Mouse (Mus musculus) urinary bladder, adult 2 months (tissue): ENCODE results near the gene Ssu72. TPM values are rescaled to one million over a fixed set of nuclear protein-coding genes. Genes with fewer than 3 reads are reported as not detected.
"Not testable (repeated sequence)": the region's sequence is repeated elsewhere in the genome, so short reads cannot be mapped to it uniquely, and the experiment has no call there.

Experiments
- DNase-seq: peaks from one replicate; pipeline ENCODE4 v3.0.0; 2022; ENCODE audit warnings: low spot score
- polyA plus RNA-seq: library from polyadenylated mRNA; depleted of rRNA; stranded (reverse); fragments of >200 nt; gene quantifications from 2 replicates; pipeline ENCODE4 v1.2.3, GENCODE M21; 2012; rRNA removed

Ssu72 gene
- 119 and 148 TPM in 2 replicates for polyA plus RNA-seq

GRCm38 (mm10) chr4:155704721-155705591, at the start of gene Ssu72:
Gene Ssu72, plus strand, starts transcription at chr4:155704800.
- peak; percentile 97 for DNase-seq

DNA sequence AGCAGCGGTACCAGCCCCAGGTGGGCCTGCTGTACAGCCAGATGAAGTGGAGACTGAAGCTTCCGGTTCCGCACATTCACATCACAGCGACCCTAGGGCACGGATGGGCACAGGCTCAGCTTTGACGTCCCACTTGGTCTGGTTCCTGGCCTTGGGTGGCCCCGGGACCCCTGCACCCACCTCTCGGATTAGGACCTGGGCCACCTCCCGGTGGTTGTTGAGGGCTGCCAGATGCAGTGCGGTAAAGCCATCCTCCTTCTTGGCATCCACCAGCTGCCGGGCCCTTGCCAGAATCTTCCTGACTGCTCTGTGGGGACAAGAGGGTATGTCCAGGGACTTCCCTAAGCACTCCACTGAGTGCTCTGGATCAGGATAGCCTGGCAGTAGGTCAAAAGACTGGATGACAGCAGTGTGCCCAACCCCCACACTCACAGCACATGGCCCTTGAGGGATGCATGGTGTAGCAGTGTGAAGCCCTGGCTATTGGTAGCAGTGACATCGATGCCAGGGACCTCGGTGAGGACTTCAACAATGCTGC, 48.3 kb upstream of the Ssu72 start:
- no peak for DNase-seq

DNA sequence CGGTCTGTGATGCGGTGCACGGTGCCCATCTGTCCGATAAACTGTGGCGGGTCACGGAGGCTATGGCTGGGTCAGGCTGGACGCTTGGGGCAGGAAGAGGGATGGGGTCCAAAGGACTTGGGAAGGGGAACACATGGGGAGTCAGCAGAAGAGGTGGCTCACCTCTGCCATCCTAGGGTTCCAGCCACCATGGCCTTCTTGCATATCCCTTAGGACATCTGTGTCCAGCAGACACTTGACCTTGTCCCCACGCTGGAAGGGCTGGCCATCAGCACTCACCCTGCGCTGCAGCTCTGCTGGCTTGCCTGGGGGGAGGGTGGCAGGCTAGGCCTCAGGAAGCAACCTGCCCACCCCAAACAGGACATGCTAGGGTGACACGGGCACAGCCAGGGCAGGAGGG, 45.6 kb upstream of the Ssu72 start:
- DNase-seq = no peak

DNA sequence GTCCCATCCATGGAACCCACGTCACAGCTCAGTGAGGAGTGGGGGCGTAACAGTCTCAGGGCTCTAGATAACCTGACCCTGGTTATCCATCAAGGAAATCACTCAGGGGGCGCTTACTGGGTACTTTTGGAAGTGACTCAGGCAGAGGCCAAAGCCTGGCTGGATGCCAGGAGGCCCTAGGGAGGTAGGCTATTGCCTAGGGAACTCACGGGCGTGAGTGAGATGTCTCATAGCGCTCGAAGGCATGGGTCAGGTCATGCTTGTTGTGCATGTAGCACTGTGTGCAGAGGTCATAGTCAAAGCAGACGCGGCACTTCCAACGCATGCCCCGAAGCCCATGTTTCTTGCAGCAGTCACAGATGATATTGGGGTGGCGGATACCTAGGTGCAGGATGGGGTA, 44.0 kb upstream of the Ssu72 start:
- no peak for DNase-seq

DNA sequence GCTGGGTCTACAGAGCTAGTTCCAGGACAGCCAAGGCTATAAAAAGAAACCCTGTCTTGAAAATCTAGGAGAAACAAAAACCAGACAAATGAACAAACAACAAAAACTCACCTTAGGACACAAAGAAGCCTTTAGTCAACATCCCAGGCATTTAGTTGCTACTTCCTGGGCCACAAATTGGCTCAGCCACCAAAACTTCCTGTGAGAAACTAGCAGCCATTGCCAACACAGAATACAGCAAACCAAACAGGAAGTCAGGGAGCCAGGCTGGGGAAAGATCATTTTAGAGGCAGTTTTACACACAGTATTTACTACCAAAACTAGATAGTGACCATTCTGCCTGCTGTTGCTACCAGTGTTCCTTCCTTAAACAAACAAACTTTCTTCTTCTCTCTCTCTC, 37.7 kb upstream of the Ssu72 start:
- no peak for DNase-seq

- peak; percentile 93 for DNase-seq
Observed at GRCm38 (mm10) chr4:155668689-155669597, 35.7 kb upstream of the Ssu72 start, which contains the start of gene Mib2. Gene Mib2, minus strand, starts transcription at chr4:155669198.

- no peak for DNase-seq
Observed at GRCm38 (mm10) chr4:155669598-155670075, 35.0 kb upstream of the Ssu72 start.

DNA sequence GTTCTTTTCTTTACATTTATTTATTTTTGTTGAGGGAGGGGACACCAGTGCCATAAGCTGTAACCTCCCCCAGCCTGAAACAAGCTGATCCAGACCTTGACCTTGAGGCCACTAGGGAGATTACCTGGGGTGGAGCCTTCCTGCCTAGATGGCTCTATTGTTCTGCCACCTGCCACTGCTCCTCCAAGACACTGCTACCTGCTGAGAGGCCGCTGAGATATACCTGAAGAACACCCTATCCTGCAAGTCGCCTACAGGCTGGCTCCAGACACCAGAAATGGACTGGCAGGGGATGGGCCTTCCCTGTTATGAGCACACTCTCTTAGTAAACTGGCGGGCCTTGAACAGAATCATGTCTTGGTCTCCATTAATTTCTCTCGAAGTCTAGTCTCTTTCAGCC, 34.4 kb upstream of the Ssu72 start:
- not testable (repeated sequence) for DNase-seq

- no peak for DNase-seq
Observed at GRCm38 (mm10) chr4:155672082-155672481, 32.5 kb upstream of the Ssu72 start.

- no peak for DNase-seq
Observed at GRCm38 (mm10) chr4:155675991-155676390, 28.6 kb upstream of the Ssu72 start.

- DNase-seq = not testable (repeated sequence)
Observed at GRCm38 (mm10) chr4:155683670-155684277, 20.8 kb upstream of the Ssu72 start.

DNA sequence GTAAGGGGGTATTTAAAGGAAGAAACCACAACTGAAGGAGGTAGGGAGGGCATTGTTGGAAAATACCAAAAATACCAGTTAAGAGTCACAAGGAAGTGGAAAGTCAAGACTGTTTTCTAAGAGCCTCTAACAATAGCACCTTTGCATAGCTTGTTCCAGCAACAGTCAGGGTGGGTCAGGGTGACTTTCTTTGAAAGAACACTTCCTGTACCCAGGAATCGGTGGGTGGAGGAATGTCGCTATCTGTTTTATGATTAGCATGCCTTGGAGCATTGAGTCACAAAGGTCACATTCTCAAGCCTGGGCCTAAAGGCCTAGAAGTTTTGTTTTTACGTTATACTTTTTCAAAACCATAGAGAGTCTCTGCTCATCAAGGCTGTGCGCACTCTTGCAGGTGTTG, 16.8 kb upstream of the Ssu72 start:
- not testable (repeated sequence) for DNase-seq

- DNase-seq = no peak
Observed at GRCm38 (mm10) chr4:155690571-155691375, 13.8 kb upstream of the Ssu72 start.

- no peak for DNase-seq
Observed at GRCm38 (mm10) chr4:155692421-155692820, 12.2 kb upstream of the Ssu72 start.

DNA sequence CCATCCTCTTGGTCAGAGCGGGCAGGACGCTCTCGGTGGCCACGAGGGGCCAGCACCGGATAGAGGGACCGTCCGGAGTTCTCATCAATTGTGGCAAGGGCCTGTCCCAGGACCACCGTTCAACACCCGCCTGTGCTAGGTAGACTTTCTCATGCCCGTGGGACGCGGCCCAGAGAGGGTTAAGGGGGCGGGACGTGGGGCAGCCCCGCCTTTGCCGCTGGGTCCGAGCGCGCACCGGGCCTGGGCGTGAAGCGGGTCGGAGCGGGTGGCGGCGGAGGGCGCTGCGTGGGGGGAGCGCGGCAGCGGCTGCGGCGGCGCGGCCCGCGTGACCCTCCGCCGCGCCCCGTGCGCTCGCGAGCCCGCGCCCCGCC, 10.5 kb upstream of the Ssu72 start, which contains the start of gene Fndc10:
Gene Fndc10, plus strand, starts transcription at position 232 of the 371 bp plus-strand sequence.
- peak; percentile 47 for DNase-seq

DNA sequence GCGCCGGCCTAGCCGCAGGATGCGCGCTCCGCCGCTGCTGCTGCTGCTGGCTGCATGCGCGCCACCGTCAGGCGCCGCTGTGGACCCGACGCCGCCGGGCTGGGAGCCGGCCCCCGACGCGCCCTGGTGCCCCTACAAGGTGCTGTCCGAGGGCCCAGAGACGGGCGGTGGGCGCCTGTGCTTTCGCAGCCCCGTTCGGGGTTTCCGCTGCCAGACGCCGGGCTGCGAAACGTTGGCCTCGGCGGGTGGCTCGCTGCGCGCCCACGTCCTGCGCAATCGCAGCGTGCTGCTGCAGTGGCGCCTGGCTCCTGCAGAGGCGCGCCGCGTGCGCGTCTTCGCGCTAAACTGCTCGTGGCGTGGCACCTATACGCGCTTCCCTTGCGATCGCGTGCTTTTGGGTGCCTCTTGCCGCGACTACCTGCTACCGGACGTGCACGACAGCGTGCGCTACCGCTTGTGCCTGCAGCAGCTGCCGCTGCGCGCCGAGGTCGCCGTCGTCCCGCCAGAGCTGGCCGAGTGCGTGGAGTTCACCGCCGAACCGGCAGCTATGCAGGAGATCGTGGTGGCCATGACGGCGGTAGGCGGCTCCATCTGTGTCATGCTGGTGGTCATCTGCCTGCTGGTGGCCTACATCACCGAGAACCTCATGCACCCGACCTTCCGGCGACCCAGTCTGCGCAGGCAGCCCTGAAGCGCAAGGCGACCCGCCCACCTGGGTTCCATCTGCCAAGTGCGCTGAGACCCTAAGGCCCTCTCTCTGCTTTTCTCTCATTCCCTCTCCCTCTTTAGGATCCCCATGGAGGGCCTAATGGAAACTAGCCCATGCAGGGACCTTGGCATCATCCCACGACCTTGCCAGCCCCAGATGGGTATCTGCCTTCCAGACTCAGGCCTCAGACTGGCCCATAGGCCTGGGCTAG, 9.9 kb upstream of the Ssu72 start:
- peak; percentile 64 for DNase-seq

GRCm38 (mm10) chr4:155695531-155696062, 9.0 kb upstream of the Ssu72 start:
- no peak for DNase-seq

DNA sequence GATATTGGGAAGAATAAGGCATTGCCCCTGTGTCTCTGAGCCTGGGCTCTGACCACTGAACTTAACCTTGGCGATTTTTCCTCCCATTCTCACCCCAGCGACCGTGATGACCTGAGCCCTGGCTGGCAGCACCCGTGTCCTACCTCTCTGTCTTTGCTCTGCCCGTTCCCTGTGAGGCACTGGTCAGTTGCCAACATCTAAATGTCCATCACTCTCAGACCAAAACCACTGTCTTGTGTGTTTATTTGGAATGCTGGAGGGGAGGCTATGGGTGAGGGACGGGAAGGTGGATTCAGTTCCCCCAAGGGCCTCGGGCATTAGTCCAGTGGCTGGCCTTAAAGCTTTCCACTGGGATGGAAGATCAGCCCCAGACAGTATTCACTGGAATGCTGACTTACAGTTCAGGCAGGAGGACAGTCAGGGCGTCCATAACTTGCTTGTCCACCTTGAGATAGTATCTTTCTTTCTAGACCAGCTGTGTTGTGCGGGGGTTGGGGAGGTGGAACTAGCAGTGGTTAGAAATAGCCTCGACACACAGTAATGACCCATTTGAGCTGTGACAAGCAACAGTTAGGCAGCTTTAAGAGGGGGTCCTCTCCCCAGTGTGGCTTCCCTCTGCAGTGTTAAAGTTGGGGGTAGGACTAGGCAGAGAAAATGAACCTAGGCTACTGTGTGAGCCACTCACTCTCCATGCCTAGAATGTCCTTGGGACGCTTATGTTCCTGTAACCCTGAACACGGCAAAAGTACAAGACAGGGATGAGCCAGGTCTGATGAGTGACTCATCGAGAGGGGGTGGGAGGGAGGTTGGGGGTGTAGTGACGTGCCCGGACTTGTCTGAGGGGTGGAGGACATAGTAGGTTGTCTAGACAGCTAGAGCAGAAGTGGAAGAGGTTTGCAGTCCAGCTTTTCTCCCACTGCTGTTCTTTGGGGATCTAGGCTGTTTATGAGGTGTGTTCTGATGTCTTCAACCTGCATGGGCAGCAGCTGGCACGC, 8.0 kb upstream of the Ssu72 start:
- no peak for DNase-seq
